18 mouse cellular contexts compared by ENCODE assay signal in the genomic region with DNA sequence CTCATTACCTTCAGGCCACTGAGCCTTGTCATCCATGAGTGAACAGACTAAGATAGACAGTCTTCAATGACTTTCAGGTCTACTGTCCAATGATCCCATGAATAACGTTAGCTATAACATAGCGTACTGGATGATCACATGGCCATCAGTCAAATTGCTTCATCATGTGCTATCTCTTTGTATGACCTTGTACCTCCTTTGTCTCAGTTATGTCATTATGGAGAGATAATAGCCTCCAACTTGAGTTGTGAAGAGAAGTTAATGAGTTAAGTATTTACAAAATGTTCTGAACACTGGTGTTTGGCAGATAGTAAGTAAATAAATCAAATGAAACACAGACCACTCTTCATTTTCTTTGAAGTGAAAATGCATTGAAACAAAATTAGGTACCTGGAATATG.
"Had no signal": no experiment of that assay in that cellular context is flagged by ENCODE, and none has a peak within 500 bp of the region (broad histone marks: within the 10 kb centered on the region; RNA-seq: fewer than 3 reads in every experiment).

No protein-coding gene starts in this region.

- H3K4me1 ChIP-seq: midbrain, embryonic 10.5 days; midbrain, embryonic 12.5 days; neural tube, embryonic 13.5 days; neural tube, embryonic 15.5 days had no signal

- H3K9me3 ChIP-seq: midbrain, embryonic 10.5 days; midbrain, embryonic 12.5 days; neural tube, embryonic 13.5 days; neural tube, embryonic 15.5 days had no signal

- H3K4me3 ChIP-seq: midbrain, embryonic 10.5 days; midbrain, embryonic 12.5 days; myocyte; neural tube, embryonic 13.5 days; neural tube, embryonic 15.5 days had no signal

- ATAC-seq: midbrain, embryonic 16.5 days had no signal

- H3K4me2 ChIP-seq: lung, embryonic 14.5 days; midbrain, embryonic 12.5 days; neural tube, embryonic 13.5 days; neural tube, embryonic 15.5 days had no signal

- H3K27me3 ChIP-seq: midbrain, embryonic 12.5 days; neural tube, embryonic 13.5 days; neural tube, embryonic 15.5 days had no signal

- H3K9ac ChIP-seq: lung, embryonic 14.5 days; midbrain, embryonic 12.5 days; neural tube, embryonic 13.5 days; neural tube, embryonic 15.5 days had no signal

- H3K36me3 ChIP-seq: midbrain, embryonic 10.5 days; midbrain, embryonic 12.5 days; neural tube, embryonic 13.5 days; neural tube, embryonic 15.5 days had no signal

- DNase-seq: lung, adult 18-20 months; lung, embryonic 14.5 days; lung, postnatal 10 days; lung, postnatal 4 days; midbrain, embryonic 14.5 days; right cerebral cortex, adult 18-20 months; right cerebral cortex, postnatal 25 days; right cerebral cortex, postnatal 4 days; spleen, adult 18-20 months; thymus, adult 18-20 months; thymus, postnatal 14 days; thymus, postnatal 36 days had no signal

- H3K27ac ChIP-seq: midbrain, embryonic 10.5 days; midbrain, embryonic 12.5 days; neural tube, embryonic 13.5 days; neural tube, embryonic 15.5 days had no signal
